Mouse (Mus musculus): Measurements from ENCODE around the gene Gm20388.

Gene Gm20388

DNA sequence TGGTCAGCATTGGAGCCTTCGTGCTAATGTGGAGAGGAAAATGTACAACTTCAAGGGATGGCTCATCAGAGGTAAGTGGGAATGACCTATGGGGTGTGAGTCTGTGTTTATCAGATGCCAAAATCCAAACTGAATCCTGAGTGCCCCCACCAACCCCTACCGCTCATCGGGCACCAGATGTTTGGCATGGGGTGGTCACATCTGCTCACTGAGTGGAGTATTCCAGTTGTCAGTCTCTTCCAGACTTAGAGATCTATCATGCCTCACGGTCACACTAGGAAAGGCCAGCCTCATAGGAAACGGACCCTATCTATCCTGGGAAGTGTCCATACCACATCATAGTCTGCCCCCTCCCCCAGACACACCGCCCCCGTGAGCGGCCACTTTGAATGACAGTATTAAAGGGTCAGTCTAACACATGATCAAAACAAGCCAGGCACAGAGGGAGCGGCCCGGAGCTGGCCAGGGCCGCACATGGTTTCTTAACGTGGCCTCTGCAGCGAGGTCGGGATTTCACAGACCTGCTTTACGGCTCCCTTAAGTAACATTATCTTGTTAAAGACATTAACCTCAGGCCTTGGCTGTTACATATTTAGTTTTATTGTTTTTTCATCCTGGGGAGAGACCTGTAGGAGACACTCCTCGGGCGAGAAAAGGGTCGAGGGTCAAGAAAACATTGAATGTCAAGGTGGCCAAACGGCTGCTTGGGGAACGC lies 1122.8 kb downstream of the Gm20388 start:
- intact Hi-C loops (cut with DNase I), result no loop called here

DNA sequence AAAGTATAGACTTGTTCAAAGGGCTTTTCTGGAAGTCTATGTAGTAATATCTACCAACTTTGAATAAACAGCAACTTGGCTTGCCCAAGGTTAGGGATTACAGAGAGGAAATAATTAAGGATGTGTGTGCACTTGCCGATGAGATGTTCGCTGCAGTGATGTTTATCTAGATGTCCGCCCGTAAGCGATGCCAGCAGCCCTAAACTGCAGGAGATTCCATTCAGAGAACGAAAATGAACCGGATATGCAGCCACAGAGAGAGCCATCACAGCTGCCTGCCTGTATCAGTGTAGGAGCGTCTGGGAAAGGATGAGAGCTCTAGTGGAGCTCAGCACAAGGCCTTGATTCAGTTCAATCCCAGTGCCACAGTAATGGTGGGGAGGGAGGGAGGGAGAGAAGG lies 1125.0 kb downstream of the Gm20388 start:
- intact Hi-C loops (cut with DNase I), result no loop called here

DNA sequence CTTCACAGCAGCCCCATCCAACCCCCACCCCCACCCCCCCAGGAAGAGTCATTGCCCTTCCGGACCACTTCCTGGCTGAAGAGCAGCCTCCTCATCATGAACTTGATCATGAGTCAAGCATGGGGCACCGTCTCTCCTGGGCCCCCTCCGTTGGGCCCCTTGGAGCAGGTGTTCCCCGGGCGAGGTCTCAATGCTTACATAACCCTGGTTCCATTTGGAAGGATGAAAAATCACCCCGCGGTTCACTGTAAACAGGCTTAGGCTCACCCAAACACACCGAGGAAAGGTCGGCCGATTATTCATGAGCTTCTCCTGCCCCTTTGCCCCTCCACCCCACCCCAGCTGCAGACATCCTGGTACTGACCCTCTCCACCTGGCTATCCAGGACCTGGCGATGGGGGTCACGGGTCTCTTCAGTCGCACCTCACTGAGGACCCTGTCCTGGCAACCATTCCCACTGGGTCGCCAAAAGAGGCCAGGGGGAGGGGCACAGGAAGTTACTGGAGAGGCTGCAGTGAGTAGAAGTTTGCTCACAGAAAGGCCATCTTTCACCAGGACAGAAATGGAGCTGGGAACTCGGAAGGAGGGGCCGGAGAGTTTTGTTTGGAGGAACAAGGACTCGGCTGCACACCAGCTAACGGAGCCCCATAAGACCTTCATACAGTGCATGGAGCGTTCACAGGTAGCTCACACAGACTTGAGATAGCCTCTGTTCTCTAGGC lies 1133.2 kb downstream of the Gm20388 start:
- intact Hi-C loops (cut with DNase I), result no loop called here

- intact Hi-C loops (cut with DNase I), result no loop called here
Measured at GRCm38 (mm10) chr8:121047441-121047840, 1136.8 kb downstream of the Gm20388 start.

GRCm38 (mm10) chr8:121058081-121058480 lies 1147.4 kb downstream of the Gm20388 start:
- intact Hi-C loops (cut with DNase I), result no loop called here

DNA sequence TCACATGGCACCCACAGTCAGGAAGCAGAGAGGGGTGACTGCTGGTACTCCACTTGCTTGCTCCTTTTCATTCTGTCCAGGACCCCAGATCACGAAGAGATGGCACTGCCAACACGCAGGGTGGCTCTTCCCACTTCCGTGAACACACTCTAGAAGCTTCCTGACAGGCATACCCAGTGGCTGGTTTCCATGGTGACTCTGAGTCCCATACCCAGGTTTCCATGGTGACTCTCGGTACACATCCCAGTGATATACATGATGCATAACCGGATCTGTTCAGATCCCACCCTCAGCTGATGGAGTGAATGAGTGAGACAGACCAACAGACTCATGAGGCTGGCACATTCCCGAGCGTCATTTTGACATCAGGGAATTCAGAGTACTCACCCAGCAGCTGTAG lies 1148.5 kb downstream of the Gm20388 start:
- intact Hi-C loops (cut with DNase I), result no loop called here

DNA sequence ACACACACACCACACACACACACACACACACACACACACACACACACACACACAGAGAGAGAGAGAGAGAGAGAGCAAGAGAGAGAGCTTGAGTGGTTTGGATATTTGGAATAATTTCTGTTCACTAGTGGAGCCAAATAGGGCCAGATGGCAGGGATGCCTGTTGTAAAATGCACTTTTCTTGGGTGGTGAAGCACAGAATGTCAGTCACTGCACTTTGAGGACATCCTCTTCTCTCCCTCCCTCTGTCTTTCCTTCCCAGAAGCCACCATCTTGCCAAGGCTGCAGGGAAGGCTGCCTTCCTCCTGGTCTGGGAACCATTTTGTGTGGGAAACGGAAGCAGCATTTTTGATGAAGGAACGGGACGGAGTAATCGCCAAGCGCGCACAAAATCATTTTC lies 1151.9 kb downstream of the Gm20388 start:
- intact Hi-C loops (cut with DNase I), result no loop called here

DNA sequence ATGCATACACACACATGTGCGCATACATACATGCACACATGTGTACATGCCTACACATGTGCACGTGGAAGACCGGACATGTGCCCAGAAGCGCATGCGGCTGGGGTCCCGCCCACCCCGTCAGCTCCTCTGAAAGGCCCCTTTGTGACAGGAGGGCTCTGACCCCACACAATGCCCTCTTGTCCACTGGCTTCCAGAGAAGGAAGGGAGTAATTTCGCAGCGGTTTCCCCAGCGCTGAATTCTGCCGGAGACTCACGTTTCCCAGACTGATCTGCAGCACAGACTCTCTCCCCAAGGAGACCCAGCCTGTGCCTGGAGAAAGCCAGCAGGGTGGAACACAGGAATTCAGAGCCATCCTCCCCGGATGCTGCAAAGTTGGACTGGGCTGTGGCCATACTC lies 1153.0 kb downstream of the Gm20388 start:
- intact Hi-C loops (cut with DNase I), result no loop called here

GRCm38 (mm10) chr8:121071454-121071853 lies 1160.8 kb downstream of the Gm20388 start:
- intact Hi-C loops (cut with DNase I), result no loop called here

GRCm38 (mm10) chr8:121072406-121073130 lies 1161.9 kb downstream of the Gm20388 start:
- intact Hi-C loops (cut with DNase I), result no loop called here

GRCm38 (mm10) chr8:121073174-121074107 lies 1162.8 kb downstream of the Gm20388 start:
- intact Hi-C loops (cut with DNase I), result no loop called here

DNA sequence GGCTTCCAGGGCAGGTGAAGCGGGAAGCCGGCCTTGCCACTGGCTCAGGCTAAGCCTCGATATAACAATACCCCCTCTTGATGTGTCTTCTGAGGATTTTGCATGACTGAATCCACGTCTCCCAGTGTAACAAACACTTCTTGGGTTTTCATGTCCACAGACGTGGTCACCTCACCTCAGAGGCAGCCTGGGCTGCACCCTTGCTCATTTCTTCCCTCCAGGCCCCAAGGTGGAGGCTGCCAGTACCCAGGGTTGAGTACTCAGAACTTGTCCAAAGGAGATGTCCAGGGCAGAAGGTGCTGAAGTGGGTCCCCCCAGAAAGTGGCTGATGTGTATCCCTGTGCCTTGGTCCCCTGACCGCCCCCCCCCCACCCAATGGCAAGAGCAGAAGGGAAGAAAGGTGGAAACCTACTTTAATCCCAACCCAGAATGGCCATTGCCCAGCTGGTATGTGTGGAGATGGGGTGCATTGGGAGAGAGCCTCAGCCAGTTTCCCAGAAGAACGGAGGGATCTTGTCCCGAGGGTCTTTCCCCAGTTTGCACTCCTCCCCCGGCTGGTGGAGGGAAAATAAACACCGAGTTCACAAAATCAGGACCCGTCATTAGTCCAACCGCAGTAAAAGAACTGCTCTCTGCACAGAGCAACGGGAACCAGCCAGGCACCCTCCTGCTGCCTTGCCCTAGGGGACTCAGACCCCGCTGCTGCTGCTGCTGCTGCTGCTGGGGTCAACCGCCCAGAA lies 1163.6 kb downstream of the Gm20388 start:
- intact Hi-C loops (cut with DNase I), result no loop called here

- intact Hi-C loops (cut with DNase I), result no loop called here
Measured at GRCm38 (mm10) chr8:121074848-121075145, 1164.2 kb downstream of the Gm20388 start.

- intact Hi-C loops (cut with DNase I), result no loop called here
Measured at GRCm38 (mm10) chr8:121075936-121076335, 1165.3 kb downstream of the Gm20388 start.

- intact Hi-C loops (cut with DNase I), result no loop called here
Measured at GRCm38 (mm10) chr8:121076555-121076954, 1165.9 kb downstream of the Gm20388 start.

DNA sequence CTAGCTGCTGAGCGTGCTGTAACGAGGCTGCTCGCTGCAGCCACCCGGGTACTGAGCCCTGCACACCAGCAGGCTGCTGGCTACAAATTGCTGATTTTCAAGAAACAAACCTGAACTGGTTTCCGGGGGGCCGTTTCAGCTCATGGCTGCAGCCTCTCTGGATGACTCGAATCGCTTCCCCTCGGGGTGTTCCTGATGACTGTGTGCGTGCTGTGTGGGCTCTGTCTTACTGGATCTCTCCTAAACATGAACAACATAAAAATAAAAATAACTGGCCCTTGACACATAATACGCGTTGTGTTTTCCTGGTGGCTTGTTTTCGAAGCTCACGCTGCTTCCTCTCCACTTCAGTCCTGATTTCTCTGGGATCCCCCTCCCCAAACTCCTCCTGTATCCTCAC lies 1168.1 kb downstream of the Gm20388 start:
- intact Hi-C loops (cut with DNase I), result no loop called here

DNA sequence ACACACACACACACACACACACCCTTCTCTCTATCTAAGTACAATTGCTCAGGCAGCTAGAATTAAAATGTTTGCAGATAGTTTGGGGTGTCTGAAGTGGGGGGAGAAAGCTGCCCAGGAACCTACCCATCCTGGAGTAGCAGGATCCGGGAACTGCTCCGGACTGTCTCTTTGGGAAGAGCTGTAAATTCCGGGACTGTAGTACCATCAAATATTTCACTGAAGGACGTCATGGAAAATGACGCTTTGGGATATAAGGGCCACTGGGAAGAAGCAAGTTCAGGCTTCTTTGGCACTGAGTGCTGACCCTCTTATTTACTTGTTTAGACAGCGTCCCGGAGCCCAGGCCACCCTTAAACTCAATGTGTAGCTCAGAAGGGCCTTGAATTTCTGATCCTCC lies 1168.6 kb downstream of the Gm20388 start:
- intact Hi-C loops (cut with DNase I), result no loop called here

- intact Hi-C loops (cut with DNase I), result no loop called here
Measured at GRCm38 (mm10) chr8:121079944-121080343, 1169.3 kb downstream of the Gm20388 start.

DNA sequence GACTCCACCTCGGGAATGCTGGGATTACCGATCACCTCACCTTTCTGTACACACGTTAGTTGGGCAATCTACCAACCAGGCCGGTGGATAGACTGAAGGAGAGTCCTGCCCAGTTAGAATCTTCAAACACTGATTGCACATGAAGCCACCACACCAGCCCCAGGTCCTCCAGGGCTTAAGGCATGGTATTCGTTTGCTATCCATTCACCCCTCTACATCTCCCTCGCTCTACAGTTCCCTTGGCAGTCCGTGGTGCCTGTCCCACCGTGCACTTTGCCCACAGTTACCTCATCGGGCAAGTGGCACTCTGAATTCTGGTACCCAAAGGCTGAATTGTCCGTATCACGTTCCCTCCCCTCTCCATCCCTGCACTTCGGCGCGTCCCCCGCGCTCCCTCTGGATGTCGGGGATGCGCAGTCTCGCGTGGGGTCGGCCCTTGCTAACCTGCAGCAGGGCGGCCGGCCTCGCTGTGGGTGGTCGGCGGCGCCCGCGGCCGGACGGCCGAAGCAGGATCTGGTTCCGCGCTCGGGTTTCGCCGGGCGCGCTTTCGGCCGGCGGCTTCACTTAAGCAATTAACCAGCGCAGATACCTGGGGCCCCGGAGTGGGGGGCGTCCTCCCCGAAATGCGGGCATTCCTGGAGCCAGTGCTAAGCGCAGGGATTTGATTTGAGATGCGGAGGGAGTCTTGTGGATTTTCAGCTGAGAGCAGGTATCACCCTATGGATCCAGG lies 1169.9 kb downstream of the Gm20388 start:
- intact Hi-C loops (cut with DNase I), result no loop called here

DNA sequence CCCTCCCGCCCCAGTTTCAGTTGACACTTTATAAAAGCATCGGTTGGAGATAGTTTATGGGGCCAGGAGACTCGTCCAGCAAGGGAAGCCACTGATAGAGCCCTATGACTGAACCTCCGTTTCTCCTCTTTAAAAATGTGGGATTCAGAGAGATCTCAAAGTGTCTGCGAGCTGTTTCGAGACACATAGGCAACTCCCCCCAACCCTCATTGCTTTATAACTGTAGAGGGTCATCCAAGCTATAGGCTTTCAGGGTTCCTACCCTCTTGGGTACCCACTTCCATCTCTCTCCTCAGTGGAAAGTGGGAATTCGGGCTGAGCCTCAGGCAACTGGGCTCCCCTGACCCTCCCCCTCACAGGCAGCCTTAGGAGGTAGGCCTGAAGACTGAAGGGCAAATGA lies 1170.8 kb downstream of the Gm20388 start:
- intact Hi-C loops (cut with DNase I), result no loop called here

All from adrenal gland (tissue).